Mouse (Mus musculus) spleen, adult 2 months (tissue): ENCODE results near the gene Usp30.

Experiments
- CTCF ChIP-seq: fragments of 200-500 bp; IDR thresholded peaks from 2 replicates; pipeline ENCODE4 v1.5.1; 2011; ENCODE audit warnings: mild to moderate bottlenecking, inconsistent platforms; ENCODE audit not compliant: insufficient read depth, insufficient read length, insufficient replicate concordance; ENCODE audit errors: extremely low read depth
- POLR2A ChIP-seq: fragments of 200-500 bp; IDR thresholded peaks from 2 replicates; pipeline ENCODE4 v1.6.1; 2011; ENCODE audit warnings: low read depth, low read length, inconsistent platforms

DNA sequence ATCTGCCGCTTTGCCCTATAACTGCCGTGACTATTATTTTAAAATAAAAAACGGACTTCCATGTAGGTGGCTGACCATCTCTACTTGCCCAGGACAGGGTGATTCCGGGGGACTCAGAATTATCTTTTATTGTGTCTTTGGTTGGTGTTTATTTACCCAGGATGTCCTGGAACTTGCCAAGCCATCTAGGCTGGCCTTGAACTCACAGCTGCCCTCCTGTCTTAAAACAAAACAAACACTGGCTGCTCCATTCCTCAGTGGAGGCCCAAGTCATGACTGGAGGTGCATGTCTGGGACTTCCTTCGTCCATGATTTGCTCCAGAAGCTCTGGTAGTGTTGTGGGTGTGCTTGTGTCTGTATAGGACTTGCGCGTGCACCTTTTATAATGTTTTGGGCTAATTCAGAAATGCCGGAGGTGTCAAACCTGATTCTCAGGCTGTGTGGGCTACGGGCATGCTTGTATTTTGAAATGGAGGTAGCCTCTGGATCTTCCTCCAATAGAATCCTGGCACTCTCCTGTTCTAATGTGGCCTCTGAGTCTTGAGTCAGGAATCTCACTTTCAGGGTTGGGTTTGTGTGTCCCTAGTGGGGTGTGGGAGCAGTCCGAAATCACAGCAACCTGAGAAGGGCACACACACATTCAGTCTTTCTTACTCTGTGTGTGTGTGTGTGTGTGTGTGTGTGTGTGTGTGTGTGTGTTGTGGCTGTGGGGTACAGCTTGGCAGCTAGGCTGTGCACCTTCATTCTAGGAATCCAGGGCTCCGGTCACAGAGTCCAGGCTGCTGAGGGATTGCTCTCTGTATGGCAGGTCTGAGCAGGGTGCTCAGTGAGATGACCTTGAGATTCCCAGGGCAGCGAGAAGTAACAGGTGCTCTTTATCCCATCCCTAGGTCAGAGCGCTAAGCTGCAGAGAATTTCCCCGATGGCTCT is 82.0 kb downstream of the Usp30 start:
- TF ChIP-seq POLR2A, result no peak
- TF ChIP-seq CTCF, result no peak
